Mouse (Mus musculus) macrophage (primary cell): ENCODE results near the gene 9130204L05Rik. TPM values are rescaled to one million over a fixed set of nuclear protein-coding genes. Genes with fewer than 3 reads are reported as not detected.

Experiments
- H3K27ac ChIP-seq: fragments of 350-480 bp; formaldehyde crosslinking; 2 replicates; pipeline ENCODE4 v1.9.0; 2021
- H3K36me3 ChIP-seq: fragments of 350-480 bp; formaldehyde crosslinking; 2 replicates; pipeline ENCODE4 v1.9.0; 2021; ENCODE audit errors: inconsistent target
- H3K4me3 ChIP-seq: fragments of 350-480 bp; formaldehyde crosslinking; 2 replicates; pipeline ENCODE4 v1.9.0; 2021; ENCODE audit errors: inconsistent target
- H3K79me2 ChIP-seq: fragments of 350-480 bp; formaldehyde crosslinking; 2 replicates; pipeline ENCODE4 v1.9.0; 2021; ENCODE audit errors: inconsistent target
- whole genome bisulfite sequencing: methylation state at CpG from one replicate; pipeline ENCODE4 v1.1.7; 2026; ENCODE audit warnings: inconsistent platforms; ENCODE audit not compliant: missing documents; 5-methylcytosine and 5-hydroxymethylcytosine counted together
- polyA plus RNA-seq: library from polyadenylated mRNA; stranded (reverse); fragments of 250-400 nt; gene quantifications from 3 replicates; pipeline ENCODE4 v1.2.4, GENCODE M21; 2018; ENCODE audit warnings: inconsistent platforms
- total RNA-seq, 78 experiments: library from RNA; depleted of rRNA; stranded (reverse); fragments of 250-400 nt; gene quantifications; 1 replicate in 9 of 78; 2 replicates in 24 of 78; 3 replicates in 43 of 78; 4 replicates in 2 of 78; pipeline ENCODE4 v1.2.4; 2018; ENCODE audit warnings: inconsistent platforms in 56 of 78

9130204L05Rik gene
- not detected for total RNA-seq (2018; cell fraction: chromatin; rRNA removed)
- not detected for total RNA-seq (2018; cell fraction: cytosol; rRNA removed)
- total RNA-seq (2018; cell fraction: nucleus; rRNA removed): not detected
- not detected in 3 replicates for polyA plus RNA-seq

DNA sequence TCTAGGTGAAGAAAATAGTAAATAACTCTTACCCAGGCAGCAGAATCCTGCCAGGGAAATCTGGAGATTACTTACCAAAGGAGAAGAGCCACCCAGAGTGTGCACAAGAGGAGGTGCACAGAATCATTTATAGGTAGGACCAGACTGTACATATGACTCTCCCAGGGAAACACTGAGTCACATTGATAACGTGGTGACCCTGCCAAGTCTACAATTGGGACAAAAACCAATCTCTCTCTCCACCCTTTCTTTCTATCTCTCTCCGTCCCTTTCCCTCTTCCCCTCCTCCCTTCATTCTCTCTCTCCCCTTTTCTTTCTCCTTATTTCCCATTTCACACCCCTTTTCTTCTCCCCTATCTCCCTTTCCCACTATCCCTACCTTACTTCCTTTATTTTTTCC lies at the start of gene 9130204L05Rik:
9130204L05Rik (minus strand) TSS at position 101 of the 400 bp plus-strand sequence.
- WGBS: 66% methylated on average over 2 of the region's 2 CpGs

DNA sequence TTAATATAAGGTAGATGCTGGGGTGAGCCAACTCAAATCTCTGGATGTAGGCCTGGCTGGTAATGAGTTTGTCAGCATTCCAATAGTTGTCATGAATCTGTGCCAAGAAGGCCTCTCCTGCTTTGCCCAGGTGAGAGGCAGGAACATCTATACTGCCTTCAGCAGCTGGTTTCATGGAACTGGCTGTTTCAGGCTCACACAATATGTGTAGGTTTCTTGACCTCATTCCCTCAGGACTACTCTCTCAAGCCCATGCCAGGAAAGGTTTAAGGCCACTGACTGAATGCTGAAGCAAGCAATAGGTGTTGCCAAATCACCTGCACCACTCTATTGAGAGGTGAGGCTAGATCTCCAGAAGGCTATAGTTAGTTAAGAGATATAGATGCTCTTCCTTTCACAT lies 18.1 kb upstream of the 9130204L05Rik start:
- Histone ChIP-seq H3K27ac (no peak overlapping the region), H3K36me3 (no peaks in the 10 kb centered on the region), H3K4me3 (no peak overlapping the region), H3K79me2 (no peaks in the 10 kb centered on the region)

More for the DNA sequence above, at the start of gene 9130204L05Rik:
- H3K27ac ChIP-seq: no peak within 1 kb of the TSS
- no peaks in the 10 kb centered on the region for H3K79me2 ChIP-seq
- no peaks in the 10 kb centered on the region for H3K36me3 ChIP-seq
- no peak within 1 kb of the TSS for H3K4me3 ChIP-seq

DNA sequence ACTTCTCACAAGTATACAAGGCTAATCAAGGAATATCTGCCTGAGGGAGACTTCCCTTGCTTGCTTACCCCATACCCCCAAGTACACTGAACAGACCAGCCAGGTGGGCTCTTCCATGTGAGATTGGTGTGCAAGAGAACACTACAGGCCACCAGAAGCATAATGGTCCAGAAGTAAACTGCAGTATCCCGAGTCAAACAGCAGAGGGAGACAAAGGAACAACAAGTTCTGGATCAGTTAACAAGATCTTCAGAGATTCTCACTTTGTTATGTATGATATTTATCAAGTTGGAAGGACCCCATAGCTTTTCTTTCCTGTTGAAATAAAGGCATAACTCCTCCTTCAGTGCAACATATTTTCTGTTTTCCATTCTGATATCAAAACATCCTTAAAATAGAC lies 31.4 kb downstream of the 9130204L05Rik start:
- Histone ChIP-seq H3K4me3 (no peak overlapping the region), H3K79me2 (no peaks in the 10 kb centered on the region), H3K27ac (no peak overlapping the region), H3K36me3 (no peaks in the 10 kb centered on the region)
- WGBS: 7% methylated on average over 1 of the region's 1 CpGs

DNA sequence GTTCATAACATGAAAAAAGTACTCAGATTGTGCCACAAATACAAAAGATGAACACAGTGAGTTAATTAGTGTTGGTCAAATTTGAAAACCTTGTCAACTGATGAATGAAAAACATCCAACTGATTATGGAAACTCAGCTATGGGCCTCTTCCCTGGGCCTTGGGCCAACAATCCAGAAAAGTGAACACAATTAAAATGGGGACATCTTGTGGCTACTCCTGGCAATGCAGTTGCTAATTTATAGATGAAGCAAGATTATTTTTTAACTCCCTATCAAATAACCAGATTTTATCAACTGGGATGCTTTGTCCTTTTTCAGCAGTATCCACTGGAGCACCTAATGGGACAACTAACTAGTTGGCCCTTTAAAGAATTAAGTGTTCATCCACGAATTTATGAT lies 37.9 kb downstream of the 9130204L05Rik start:
- Histone ChIP-seq H3K27ac (no peak overlapping the region), H3K4me3 (no peak overlapping the region), H3K79me2 (no peaks in the 10 kb centered on the region), H3K36me3 (no peaks in the 10 kb centered on the region)
- 6% methylated on average over 1 of the region's 1 CpGs for WGBS
